Comparison of ENCODE assay signal across 17 mouse cellular contexts in genomic region chr1:151001868-151002428, GRCm38 (mm10). TPM values are rescaled to one million over a fixed set of nuclear protein-coding genes. Genes with fewer than 3 reads are reported as not detected.
DNase-seq lines count a peak whose midpoint lies in the region; ATAC-seq and TF ChIP-seq lines count a peak whose summit lies in the region.
"Had no signal": no experiment of that assay in that cellular context is flagged by ENCODE, and none has a peak within 500 bp of the region (broad histone marks: within the 10 kb centered on the region; RNA-seq: fewer than 3 reads in every experiment).

No protein-coding gene starts in this region.

- H3K27ac ChIP-seq in heart, postnatal 0 days (ENCODE audit: low read depth) = peak overlapping the region; percentile 36; the same call in 1 of the 2 replicates
- 0 out of 2 replicates have a peak overlapping the region, but pooled peaks have one; percentile 31 for H3K27ac ChIP-seq in embryonic facial prominence, embryonic 10.5 days (replicated peaks)
- no peak overlapping the region for H3K27ac ChIP-seq in hindbrain, embryonic 13.5 days
- H3K27ac ChIP-seq in gastrocnemius, adult 2 months = no peak overlapping the region
- H3K27ac ChIP-seq: intestine, embryonic 15.5 days; midbrain, embryonic 12.5 days; neural tube, embryonic 12.5 days had no signal

- intact Hi-C loops in gastrocnemius, adult 2 months (cut with DNase I) = no loop called here

- 0 out of 2 replicates have a peak overlapping the region, but pooled peaks have one; percentile 11 for H3K4me2 ChIP-seq in heart, postnatal 0 days (ENCODE audit: low read depth, low read length)
- H3K4me2 ChIP-seq in hindbrain, embryonic 13.5 days = no peak overlapping the region
- H3K4me2 ChIP-seq: intestine, embryonic 15.5 days; midbrain, embryonic 12.5 days; neural tube, embryonic 12.5 days had no signal

- H3K9me3 ChIP-seq in heart, postnatal 0 days (replicated peaks; ENCODE audit: control insufficient read depth, low read length) = no peaks in the 10 kb centered on the region
- no peaks in the 10 kb centered on the region for H3K9me3 ChIP-seq in embryonic facial prominence, embryonic 10.5 days
- H3K9me3 ChIP-seq in hindbrain, embryonic 13.5 days = no peaks in the 10 kb centered on the region
- H3K9me3 ChIP-seq: intestine, embryonic 15.5 days; midbrain, embryonic 12.5 days; neural tube, embryonic 12.5 days had no signal

- 0 out of 2 replicates have a peak, but pooled peaks have one; percentile 17 for ATAC-seq in heart, postnatal 0 days (ENCODE audit: insufficient read depth, low read depth)
- ATAC-seq in megakaryocyte, adult 5-6 weeks (ENCODE audit: poor library complexity, severe bottlenecking) = peak; percentile 41
- no peak for ATAC-seq in hindbrain, embryonic 13.5 days (ENCODE audit: low FRiP score)
- ATAC-seq: intestine, embryonic 15.5 days; Patski had no signal

- no peaks in the 10 kb centered on the region for H3K27me3 ChIP-seq in heart, postnatal 0 days (ENCODE audit: control insufficient read depth, insufficient read depth, low read length)
- no peaks in the 10 kb centered on the region for H3K27me3 ChIP-seq in embryonic facial prominence, embryonic 10.5 days (replicated peaks; ENCODE audit: low read depth, poor library complexity, severe bottlenecking)
- H3K27me3 ChIP-seq in hindbrain, embryonic 13.5 days = no peaks in the 10 kb centered on the region
- H3K27me3 ChIP-seq: intestine, embryonic 15.5 days; midbrain, embryonic 12.5 days; neural tube, embryonic 12.5 days; Patski had no signal

- DNase-seq in heart, postnatal 0 days (ENCODE audit: low spot score) = no peak
- no peak for DNase-seq in heart, adult 11 months
- DNase-seq in embryonic facial prominence, embryonic 10.5 days (ENCODE audit: low spot score) = no peak
- peak; percentile 16 for DNase-seq in thymus, postnatal 14 days
- no peak for DNase-seq in neural tube, embryonic 10.5 days (ENCODE audit: extremely low spot score, low spot score)
- no peak for DNase-seq in gastrocnemius, adult 2 months
- DNase-seq: adrenal gland, adult 2 months; heart, postnatal 36 days; kidney, postnatal 25 days; lung, adult 2 months; retina, postnatal 1 day had no signal

- peaks cover 21% of the 10 kb centered on the region for H3K4me1 ChIP-seq in heart, postnatal 0 days (ENCODE audit: control insufficient read depth, insufficient read depth)
- peaks cover 19% of the 10 kb centered on the region for H3K4me1 ChIP-seq in embryonic facial prominence, embryonic 10.5 days
- H3K4me1 ChIP-seq in hindbrain, embryonic 13.5 days (replicated peaks) = no peaks in the 10 kb centered on the region
- H3K4me1 ChIP-seq: midbrain, embryonic 12.5 days; neural tube, embryonic 12.5 days had no signal

- H3K36me3 ChIP-seq in heart, postnatal 0 days (replicated peaks; ENCODE audit: control insufficient read depth, insufficient read depth, low read length) = no peaks in the 10 kb centered on the region
- no peaks in the 10 kb centered on the region for H3K36me3 ChIP-seq in embryonic facial prominence, embryonic 10.5 days (replicated peaks)
- H3K36me3 ChIP-seq in hindbrain, embryonic 13.5 days = no peaks in the 10 kb centered on the region
- H3K36me3 ChIP-seq: intestine, embryonic 15.5 days; midbrain, embryonic 12.5 days; neural tube, embryonic 12.5 days had no signal

- WGBS in heart, postnatal 0 days = 44% methylated on average over 8 of the region's 8 CpGs
- WGBS in embryonic facial prominence, embryonic 10.5 days = 73% methylated on average over 8 of the region's 8 CpGs
- 74% methylated on average over 8 of the region's 8 CpGs for WGBS in hindbrain, embryonic 13.5 days

- no peak overlapping the region for H3K9ac ChIP-seq in heart, postnatal 0 days (replicated peaks; ENCODE audit: low read depth, low read length)
- H3K9ac ChIP-seq in hindbrain, embryonic 13.5 days = no peak overlapping the region
- H3K9ac ChIP-seq: intestine, embryonic 15.5 days; midbrain, embryonic 12.5 days; neural tube, embryonic 12.5 days had no signal

- no peak overlapping the region for H3K4me3 ChIP-seq in heart, postnatal 0 days (ENCODE audit: low read depth, low read length)
- no peak overlapping the region for H3K4me3 ChIP-seq in embryonic facial prominence, embryonic 10.5 days
- H3K4me3 ChIP-seq in hindbrain, embryonic 13.5 days = no peak overlapping the region
- H3K4me3 ChIP-seq in gastrocnemius, adult 2 months = no peak overlapping the region
- H3K4me3 ChIP-seq: intestine, embryonic 15.5 days; midbrain, embryonic 12.5 days; neural tube, embryonic 12.5 days had no signal

- TF ChIP-seq EP300 in heart, postnatal 0 days (IDR thresholded peaks at IDR 0.05; ENCODE audit: low read depth) = no peak

- TF ChIP-seq CTCF in heart, postnatal 0 days (IDR thresholded peaks at IDR 0.05; ENCODE audit: low read depth) = no peak
- no peak for TF ChIP-seq CTCF in gastrocnemius, adult 2 months (IDR thresholded peaks at IDR 0.05)

RNA-seq across cellular contexts. Expression of gene Hmcn1, which starts 8.7 kb away (rescaled TPM):
- total RNA-seq in heart, postnatal 0 days (2014; rRNA removed; ENCODE audit: low replicate concordance) = 51.0 and 59.2 TPM in 2 replicates
- 18.3 and 18.9 TPM in 2 replicates for polyA plus RNA-seq in heart, postnatal 0 days (2015; fragmentation: Nextera tagmentation; extraction: Ambion mirVana)
- polyA plus RNA-seq in embryonic facial prominence, embryonic 10.5 days (2016; fragmentation: Nextera tagmentation; extraction: Ambion mirVana) = 15.3 and 19.0 TPM in 2 replicates
- not detected in 2 replicates for total RNA-seq in megakaryocyte, adult 5-6 weeks (2015)
- total RNA-seq in megakaryocyte, adult 5-6 weeks (2017) = not detected in 2 replicates
- polyA plus RNA-seq in hindbrain, embryonic 13.5 days (2015; fragmentation: Nextera tagmentation; extraction: Ambion mirVana) = 2.6 and 2.9 TPM in 2 replicates
- total RNA-seq in gastrocnemius, adult 2 months (2021) = 1 to 10 TPM; 5.0 to 5.8 TPM

Comparison
In these comparisons a context has a peak if more than half of its experiments do, and no peak if none do; other contexts are left out.
1. H3K27ac ChIP-seq: peak in heart, postnatal 0 days (single experiment) and embryonic facial prominence, embryonic 10.5 days (single experiment); none in hindbrain, embryonic 13.5 days (single experiment) and gastrocnemius, adult 2 months (single experiment).
2. RNA of gene Hmcn1, which starts 8.7 kb away (total RNA-seq): 51.0 to 59.2 TPM in heart, postnatal 0 days and 5.0 to 5.8 TPM in gastrocnemius, adult 2 months; not detected in megakaryocyte, adult 5-6 weeks; every median in the first group is over 4 times any median in the second.